Mouse (Mus musculus) limb, embryonic 14.5 days (tissue): Measurements from ENCODE around the gene Tgfbrap1. TPM values are rescaled to one million over a fixed set of nuclear protein-coding genes. Genes with fewer than 3 reads are reported as not detected.
A peak's percentile ranks its signal among the peaks of the same experiment; 100 is the strongest.

Experiments
- ATAC-seq: fragments of 200-750 bp; cut with Nextera tagmentation; 2 replicates; pipeline ENCODE4 v1.8.0; 2017; ENCODE audit warnings: low read depth, moderate number of reproducible peaks, moderate TSS enrichment; ENCODE audit not compliant: low FRiP score
- DNase-seq: peaks from one replicate; pipeline ENCODE4 v3.0.0-alpha.2; 2015; ENCODE audit warnings: low spot score
- H3K27ac ChIP-seq: fragments of 300-500 bp; sonication (generic); replicated peaks from 2 replicates; pipeline ENCODE4 v1.5.1; 2014; ENCODE audit warnings: low read depth, mild to moderate bottlenecking, low read length, moderate library complexity, mixed read lengths
- H3K27me3 ChIP-seq: fragments of 300-500 bp; sonication (generic); 2 replicates; pipeline ENCODE4 v1.6.1; 2014; ENCODE audit warnings: low read length, mixed read lengths; ENCODE audit not compliant: control insufficient read depth, insufficient read depth
- H3K36me3 ChIP-seq: fragments of 300-500 bp; sonication (generic); 2 replicates; pipeline ENCODE4 v1.6.1; 2014; ENCODE audit warnings: mild to moderate bottlenecking, low read length, moderate library complexity, mixed read lengths; ENCODE audit not compliant: control insufficient read depth, insufficient read depth
- H3K4me1 ChIP-seq: fragments of 300-500 bp; sonication (generic); 2 replicates; pipeline ENCODE4 v1.6.1; 2014; ENCODE audit warnings: antibody characterized with exemption, low read length, mixed read lengths; ENCODE audit not compliant: control insufficient read depth, insufficient read depth
- H3K4me2 ChIP-seq: fragments of 300-500 bp; sonication (generic); replicated peaks from 2 replicates; pipeline ENCODE4 v1.6.1; 2014; ENCODE audit warnings: low read depth, mild to moderate bottlenecking, low read length, moderate library complexity; ENCODE audit not compliant: severe bottlenecking
- H3K4me3 ChIP-seq: fragments of 300-500 bp; sonication (generic); replicated peaks from 2 replicates; pipeline ENCODE4 v1.5.1; 2014; ENCODE audit warnings: low read length
- H3K9ac ChIP-seq: fragments of 300-500 bp; sonication (generic); 2 replicates; pipeline ENCODE4 v1.6.1; 2014; ENCODE audit warnings: mild to moderate bottlenecking, low read depth, low read length, moderate library complexity; ENCODE audit not compliant: severe bottlenecking
- H3K9me3 ChIP-seq: fragments of 300-500 bp; sonication (generic); 2 replicates; pipeline ENCODE4 v1.6.1; 2016; ENCODE audit warnings: low read length; ENCODE audit not compliant: control insufficient read depth
- POLR2A ChIP-seq: fragments of 200-500 bp; IDR thresholded peaks from 2 replicates; pipeline ENCODE4 v1.8.0; 2012; ENCODE audit warnings: inconsistent platforms, mild to moderate bottlenecking, moderate library complexity, borderline replicate concordance; ENCODE audit not compliant: insufficient read depth, insufficient read length; ENCODE audit errors: extremely low read depth
- WGBS: fragments of 180-500 bp; shearing (Covaris S2); extraction: QIAGEN DNeasy Blood & Tissue Kit; methylation state at CpG from one replicate; pipeline ENCODE4 v1.1.7; 2014; 5-methylcytosine and 5-hydroxymethylcytosine counted together
- polyA plus RNA-seq, 2 experiments: library from polyadenylated mRNA; depleted of rRNA in 1 of 2; stranded (reverse) in 1 of 2; unstranded in 1 of 2; fragments of >200 nt; fragmentation: Nextera tagmentation in 1 of 2; extraction: Ambion mirVana in 1 of 2; gene quantifications; 2 replicates each; pipeline versions ENCODE4 v1.2.1 to v1.2.3; 2012 to 2014

Gene Tgfbrap1
- polyA plus RNA-seq, 2 experiments, result 12.8 to 22.7 TPM

DNA sequence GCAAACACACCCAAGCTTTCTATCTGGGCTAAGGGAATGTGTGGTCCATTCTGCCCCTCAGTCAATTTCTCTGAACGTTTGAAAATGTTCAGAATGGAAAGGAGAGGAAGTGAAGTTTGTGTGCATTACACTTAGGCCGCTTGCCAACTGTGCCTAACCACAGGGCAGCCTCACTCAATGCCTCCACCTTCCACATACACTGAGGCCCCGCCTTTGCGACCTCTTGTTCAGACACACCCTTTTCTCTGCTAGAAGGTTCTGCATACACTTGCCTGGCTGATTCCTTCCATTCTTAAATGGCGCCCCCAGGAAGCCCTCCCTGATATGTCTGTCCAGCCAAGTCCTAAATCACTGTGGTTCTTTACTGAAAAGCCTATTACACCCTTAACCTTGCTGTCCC lies 27.7 kb downstream of the Tgfbrap1 start:
- H3K4me2 ChIP-seq, result no peak overlapping the region
- no peak for DNase-seq
- H3K36me3 ChIP-seq, result peaks cover 27% of the 10 kb centered on the region
- WGBS, result 79% methylated on average over 5 of the region's 5 CpGs
- H3K9ac ChIP-seq, result no peak overlapping the region
- no peak overlapping the region for H3K4me3 ChIP-seq
- H3K27me3 ChIP-seq, result no peaks in the 10 kb centered on the region
- H3K27ac ChIP-seq, result no peak overlapping the region
- no peaks in the 10 kb centered on the region for H3K4me1 ChIP-seq
- no peaks in the 10 kb centered on the region for H3K9me3 ChIP-seq
- no peak for TF ChIP-seq POLR2A
- ATAC-seq, result no peak

DNA sequence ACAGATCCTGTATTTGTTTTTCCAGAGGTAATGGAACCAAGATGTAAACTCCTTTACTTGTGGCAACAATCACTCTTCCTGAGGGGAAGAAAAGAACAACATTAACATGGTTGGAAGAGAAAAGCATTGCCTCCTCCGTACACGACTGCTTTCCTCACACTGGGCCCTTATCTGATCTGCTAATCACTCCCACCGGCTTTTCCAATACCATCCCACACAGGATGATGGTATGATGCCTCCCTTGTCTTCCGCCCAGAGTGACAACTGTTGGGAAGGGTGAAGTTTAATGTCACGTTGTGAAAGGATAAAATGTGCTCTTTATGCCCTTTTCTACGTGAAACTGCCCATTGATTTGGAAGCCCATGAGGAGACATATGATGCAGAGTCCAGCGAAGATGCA lies 30.9 kb downstream of the Tgfbrap1 start:
- Histone ChIP-seq H3K9ac (no peak overlapping the region), H3K9me3 (no peaks in the 10 kb centered on the region), H3K4me2 (no peak overlapping the region), H3K27ac (no peak overlapping the region), H3K36me3 (peaks cover 20% of the 10 kb centered on the region), H3K4me3 (no peak overlapping the region), H3K27me3 (no peaks in the 10 kb centered on the region), H3K4me1 (no peaks in the 10 kb centered on the region)
- ATAC-seq (no peak), DNase-seq (no peak)
- 76% methylated on average over 7 of the region's 7 CpGs for WGBS
- TF ChIP-seq POLR2A, result no peak

GRCm38 (mm10) chr1:43066573-43066972 lies 31.9 kb downstream of the Tgfbrap1 start:
- ATAC-seq, result no peak
- no peaks in the 10 kb centered on the region for H3K27me3 ChIP-seq
- 88% methylated on average over 8 of the region's 8 CpGs for WGBS
- no peak overlapping the region for H3K27ac ChIP-seq
- H3K4me1 ChIP-seq, result no peaks in the 10 kb centered on the region
- no peak overlapping the region for H3K9ac ChIP-seq
- no peak for TF ChIP-seq POLR2A
- DNase-seq, result no peak
- H3K4me3 ChIP-seq, result no peak overlapping the region
- no peak overlapping the region for H3K4me2 ChIP-seq
- peaks cover 22% of the 10 kb centered on the region for H3K36me3 ChIP-seq
- H3K9me3 ChIP-seq, result no peaks in the 10 kb centered on the region

DNA sequence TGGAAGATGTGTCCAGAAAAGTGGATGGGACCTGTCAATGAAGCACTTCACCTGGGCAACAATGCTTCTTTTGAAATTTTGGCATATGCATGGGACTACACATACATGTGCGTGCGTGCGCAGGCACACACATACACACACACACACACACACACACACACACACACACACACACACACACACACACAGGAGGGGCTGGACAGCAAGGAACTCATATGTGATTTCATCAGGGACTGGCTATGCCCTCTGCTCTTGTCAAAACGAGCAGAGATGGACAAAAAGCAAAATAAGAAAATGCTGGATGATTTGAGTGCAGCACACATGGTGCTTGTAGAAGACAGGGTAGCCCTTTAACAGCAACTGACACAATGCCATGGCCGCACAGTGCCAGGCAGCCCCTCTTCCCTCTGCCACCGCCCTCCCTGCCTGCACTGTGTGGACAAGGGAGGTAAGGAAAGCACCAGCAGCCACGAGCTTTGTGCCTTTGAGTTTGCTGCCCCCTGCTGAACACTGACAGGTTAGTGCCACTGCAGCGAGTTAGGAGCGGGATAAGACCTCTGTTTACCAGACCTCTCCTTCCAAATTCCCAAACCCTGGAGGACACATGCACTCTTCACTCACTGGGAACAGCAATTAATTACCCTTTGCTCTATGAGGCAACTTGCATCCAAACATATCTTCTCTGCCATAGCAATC lies 32.7 kb downstream of the Tgfbrap1 start:
- Histone ChIP-seq H3K4me3 (no peak overlapping the region), H3K4me2 (no peak overlapping the region), H3K9me3 (no peaks in the 10 kb centered on the region), H3K9ac (no peak overlapping the region), H3K36me3 (peaks cover 25% of the 10 kb centered on the region), H3K4me1 (no peaks in the 10 kb centered on the region), H3K27me3 (no peaks in the 10 kb centered on the region), H3K27ac (no peak overlapping the region)
- peak; percentile 78 for DNase-seq
- 53% methylated on average over 8 of the region's 9 CpGs for WGBS
- no peak for TF ChIP-seq POLR2A
- peak; percentile 78; the same call in 1 of the 2 replicates for ATAC-seq

- Histone ChIP-seq H3K4me1 (no peaks in the 10 kb centered on the region), H3K9ac (no peak overlapping the region), H3K36me3 (peaks cover 73% of the 10 kb centered on the region), H3K27ac (no peak overlapping the region), H3K4me3 (no peak overlapping the region), H3K27me3 (no peaks in the 10 kb centered on the region), H3K9me3 (no peaks in the 10 kb centered on the region), H3K4me2 (no peak overlapping the region)
- TF ChIP-seq POLR2A, result no peak
- ATAC-seq (no peak), DNase-seq (no peak)
- 95% methylated on average over 5 of the region's 5 CpGs for WGBS
Observed at GRCm38 (mm10) chr1:43051903-43052302, 46.5 kb downstream of the Tgfbrap1 start.
